Mouse (Mus musculus): ENCODE results near the gene Acot10. TPM values are rescaled to one million over a fixed set of nuclear protein-coding genes. Genes with fewer than 3 reads are reported as not detected.
"Not testable (repeated sequence)": the region's sequence is repeated elsewhere in the genome, so short reads cannot be mapped to it uniquely, and the experiment has no call there.

Gene Acot10
- polyA plus RNA-seq (2016; fragmentation: Nextera tagmentation; extraction: Ambion mirVana): 0.16 TPM in 1 of 2 replicates, not detected in the other

- 93% methylated on average over 10 of the region's 10 CpGs for WGBS
- Histone ChIP-seq H3K9me3 (replicated peaks) (no peaks in the 10 kb centered on the region), H3K27ac (replicated peaks) (no peak within 1 kb of the TSS), H3K36me3 (no peaks in the 10 kb centered on the region), H3K27me3 (ENCODE audit: low read depth, poor library complexity, severe bottlenecking) (no peaks in the 10 kb centered on the region), H3K4me3 (no peak within 1 kb of the TSS), H3K4me1 (no peaks in the 10 kb centered on the region)
- no peak for DNase-seq (ENCODE audit: low spot score)
These were observed at the start of gene Acot10 for GRCm38 (mm10) chr15:20666650-20667049. TSS of gene Acot10 (minus strand) at chr15:20666750.

GRCm38 (mm10) chr15:20711859-20712258 lies 45.3 kb upstream of the Acot10 start:
- Histone ChIP-seq H3K4me1 (peaks cover 5% of the 10 kb centered on the region; the same call in 1 of the 2 replicates), H3K27me3 (ENCODE audit: low read depth, poor library complexity, severe bottlenecking) (no peaks in the 10 kb centered on the region), H3K27ac (replicated peaks) (no peak overlapping the region), H3K4me3 (no peak overlapping the region), H3K9me3 (replicated peaks) (no peaks in the 10 kb centered on the region), H3K36me3 (no peaks in the 10 kb centered on the region)
- WGBS: 89% methylated on average over 4 of the region's 4 CpGs
- no peak for DNase-seq (ENCODE audit: low spot score)

DNA sequence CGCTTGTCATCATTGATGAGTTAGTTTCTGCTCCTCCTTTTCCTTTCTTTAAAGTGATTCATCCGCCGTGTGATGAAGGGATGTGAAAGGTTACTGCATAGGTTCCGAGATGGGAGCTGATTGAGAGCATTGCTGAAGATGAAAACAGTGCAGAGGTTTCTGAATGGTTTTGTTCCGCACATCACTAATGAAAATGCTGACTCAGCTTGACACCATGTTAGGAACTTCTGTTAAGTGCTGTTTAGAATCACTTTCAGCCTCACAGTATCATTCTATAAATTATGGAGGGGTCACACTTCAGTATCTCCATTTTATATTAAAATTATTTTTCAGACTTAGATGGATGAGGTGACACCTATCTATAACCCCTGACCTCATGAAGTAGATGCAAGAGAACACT lies 29.7 kb upstream of the Acot10 start:
- no peak for DNase-seq (ENCODE audit: low spot score)

DNA sequence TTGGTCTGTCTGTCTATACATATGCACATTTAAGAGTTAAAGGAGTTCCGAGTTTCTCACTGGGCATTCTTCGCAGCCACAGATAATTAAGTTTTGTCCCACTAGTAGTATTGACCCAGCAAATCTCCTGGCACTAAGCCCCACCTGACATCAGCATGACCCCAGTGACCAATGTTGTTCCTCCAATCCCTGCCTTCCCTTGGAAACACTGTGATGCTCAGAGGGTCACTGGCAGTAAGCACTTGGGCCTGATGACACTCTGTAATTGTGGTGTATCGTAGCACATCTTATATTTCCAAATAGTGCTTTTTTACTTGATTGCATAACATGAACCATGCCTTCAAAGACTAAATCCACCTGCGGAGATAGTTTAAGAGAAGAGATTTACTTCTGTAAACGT lies 17.6 kb upstream of the Acot10 start:
- H3K4me1 ChIP-seq: peaks cover 3% of the 10 kb centered on the region; the same call in 1 of the 2 replicates
- H3K4me3 ChIP-seq: no peak overlapping the region
- no peaks in the 10 kb centered on the region for H3K27me3 ChIP-seq (ENCODE audit: low read depth, poor library complexity, severe bottlenecking)
- WGBS: 74% methylated on average over 5 of the region's 5 CpGs
- DNase-seq (ENCODE audit: low spot score): no peak
- no peak overlapping the region for H3K27ac ChIP-seq (replicated peaks)
- H3K9me3 ChIP-seq (replicated peaks): no peaks in the 10 kb centered on the region
- H3K36me3 ChIP-seq: no peaks in the 10 kb centered on the region

More for the DNA sequence above, 29.7 kb upstream of the Acot10 start:
- Histone ChIP-seq H3K27ac (replicated peaks) (no peak overlapping the region), H3K36me3 (no peaks in the 10 kb centered on the region), H3K9me3 (replicated peaks) (no peaks in the 10 kb centered on the region), H3K27me3 (ENCODE audit: low read depth, poor library complexity, severe bottlenecking) (no peaks in the 10 kb centered on the region), H3K4me3 (no peak overlapping the region), H3K4me1 (no peaks in the 10 kb centered on the region)
- WGBS: 86% methylated on average over 5 of the region's 5 CpGs

DNA sequence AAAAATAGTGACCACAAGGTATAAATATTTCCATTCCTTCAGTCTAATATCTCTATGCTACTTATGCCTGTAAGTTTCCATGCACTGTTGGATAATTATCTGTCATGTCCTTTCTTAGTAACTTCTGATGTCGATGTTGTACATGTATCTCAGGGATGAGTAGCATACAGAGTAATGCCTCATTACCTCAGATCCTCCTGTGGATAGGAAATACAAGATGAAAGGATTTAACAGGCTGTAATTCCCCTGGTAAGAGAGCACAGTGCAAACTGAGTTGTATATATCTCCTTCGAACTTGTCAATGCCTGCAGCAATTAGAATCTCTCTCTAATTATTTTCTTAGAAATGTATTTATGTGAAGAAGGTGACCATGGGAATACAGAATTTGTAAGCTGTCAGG lies 16.2 kb upstream of the Acot10 start:
- no peaks in the 10 kb centered on the region for H3K9me3 ChIP-seq (replicated peaks)
- H3K4me3 ChIP-seq: no peak overlapping the region
- no peak for DNase-seq (ENCODE audit: low spot score)
- H3K27ac ChIP-seq (replicated peaks): no peak overlapping the region
- peaks cover 3% of the 10 kb centered on the region; the same call in 1 of the 2 replicates for H3K4me1 ChIP-seq
- WGBS: 88% methylated on average over 2 of the region's 2 CpGs
- no peaks in the 10 kb centered on the region for H3K27me3 ChIP-seq (ENCODE audit: low read depth, poor library complexity, severe bottlenecking)
- no peaks in the 10 kb centered on the region for H3K36me3 ChIP-seq

DNA sequence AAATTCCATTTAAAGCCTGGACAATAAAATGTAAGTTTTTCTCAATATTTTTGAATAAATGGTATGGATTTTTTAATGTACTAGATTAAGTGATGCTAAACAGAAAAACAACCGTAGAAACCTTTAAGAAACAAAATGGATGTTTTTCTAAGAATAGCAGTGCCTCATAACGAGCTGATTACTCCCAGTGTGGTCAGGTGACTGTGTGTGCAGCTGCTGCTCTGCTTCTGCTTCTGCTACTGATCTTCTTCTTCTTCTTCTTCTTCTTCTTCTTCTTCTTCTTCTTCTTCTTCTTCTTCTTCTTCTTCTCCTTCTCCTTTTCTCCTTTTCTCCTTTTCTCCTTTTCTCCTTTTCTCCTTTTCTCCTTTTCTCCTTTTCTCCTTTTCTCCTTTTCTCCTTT lies 3.0 kb upstream of the Acot10 start:
- not testable (repeated sequence) for H3K4me1 ChIP-seq; DNase-seq (ENCODE audit: low spot score); H3K27me3 ChIP-seq (ENCODE audit: low read depth, poor library complexity, severe bottlenecking); H3K36me3 ChIP-seq; H3K4me3 ChIP-seq; H3K27ac ChIP-seq (replicated peaks); H3K9me3 ChIP-seq (replicated peaks)
- WGBS: 72% methylated on average over 2 of the region's 2 CpGs

GRCm38 (mm10) chr15:20667989-20668388 lies 1.4 kb upstream of the Acot10 start:
- Histone ChIP-seq H3K9me3 (replicated peaks) (no peaks in the 10 kb centered on the region), H3K27me3 (ENCODE audit: low read depth, poor library complexity, severe bottlenecking) (no peaks in the 10 kb centered on the region), H3K4me1 (no peaks in the 10 kb centered on the region), H3K27ac (replicated peaks) (no peak overlapping the region), H3K36me3 (no peaks in the 10 kb centered on the region), H3K4me3 (no peak overlapping the region)
- no peak for DNase-seq (ENCODE audit: low spot score)
- 75% methylated on average over 1 of the region's 1 CpGs for WGBS

DNA sequence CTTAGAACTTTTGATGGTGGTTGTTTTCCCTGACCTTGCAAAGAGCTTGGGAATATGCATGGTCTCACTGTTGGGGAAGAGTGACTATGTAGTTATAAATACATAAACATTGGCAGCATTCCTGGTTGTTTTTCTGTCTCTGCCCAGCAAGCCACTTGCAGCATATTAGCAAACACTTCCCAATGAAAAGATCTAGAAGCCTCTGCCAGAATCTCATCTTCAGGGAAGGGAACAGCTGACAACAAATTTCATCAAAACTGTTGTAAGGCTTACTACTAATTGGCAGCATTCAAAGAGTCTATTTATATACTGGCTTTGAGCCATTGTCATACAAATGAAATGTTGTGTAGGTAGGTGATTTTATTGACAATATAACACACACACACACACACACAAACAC lies 800 bp upstream of the Acot10 start:
- no peak overlapping the region for H3K27ac ChIP-seq (replicated peaks)
- no peaks in the 10 kb centered on the region for H3K9me3 ChIP-seq (replicated peaks)
- H3K4me1 ChIP-seq: no peaks in the 10 kb centered on the region
- H3K27me3 ChIP-seq (ENCODE audit: low read depth, poor library complexity, severe bottlenecking): no peaks in the 10 kb centered on the region
- no peaks in the 10 kb centered on the region for H3K36me3 ChIP-seq
- no peak overlapping the region for H3K4me3 ChIP-seq
- DNase-seq (ENCODE audit: low spot score): no peak

- no peak overlapping the region for H3K27ac ChIP-seq (replicated peaks)
- DNase-seq (ENCODE audit: low spot score): no peak
These were observed 6.3 kb downstream of the Acot10 start for GRCm38 (mm10) chr15:20660221-20660620.

DNA sequence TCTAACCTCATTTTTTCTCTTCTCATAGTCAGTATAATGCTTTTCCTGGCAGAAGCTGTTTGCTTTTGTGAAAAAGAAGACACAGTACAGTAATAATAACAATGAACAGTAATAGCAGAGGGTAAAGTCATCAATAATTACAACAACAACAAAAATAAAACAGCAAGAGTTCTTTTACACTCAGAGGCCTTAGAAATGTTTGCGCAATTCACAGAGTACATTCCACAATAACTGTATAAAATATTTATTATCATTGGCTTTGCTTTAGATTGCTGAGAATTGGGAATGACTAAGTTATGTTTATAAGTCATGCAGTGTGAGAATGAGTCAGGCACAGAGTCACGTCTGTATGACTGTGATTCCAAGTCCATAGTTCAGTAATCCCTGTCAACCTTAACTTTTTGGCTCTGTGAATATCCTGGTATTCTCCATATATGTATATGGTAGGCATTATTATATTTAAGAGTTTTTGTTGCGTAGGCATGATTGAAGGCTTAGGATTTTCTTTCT lies 23.6 kb downstream of the Acot10 start:
- Histone ChIP-seq H3K36me3 (no peaks in the 10 kb centered on the region), H3K27ac (replicated peaks) (no peak overlapping the region), H3K9me3 (replicated peaks) (no peaks in the 10 kb centered on the region), H3K4me1 (no peaks in the 10 kb centered on the region), H3K27me3 (ENCODE audit: low read depth, poor library complexity, severe bottlenecking) (no peaks in the 10 kb centered on the region), H3K4me3 (no peak overlapping the region)
- 89% methylated on average over 3 of the region's 3 CpGs for WGBS
- DNase-seq (ENCODE audit: low spot score): no peak

More at GRCm38 (mm10) chr15:20660221-20660620, 6.3 kb downstream of the Acot10 start:
- Histone ChIP-seq H3K4me3 (no peak overlapping the region), H3K9me3 (replicated peaks) (no peaks in the 10 kb centered on the region), H3K36me3 (no peaks in the 10 kb centered on the region), H3K27me3 (ENCODE audit: low read depth, poor library complexity, severe bottlenecking) (no peaks in the 10 kb centered on the region), H3K4me1 (no peaks in the 10 kb centered on the region)
- 83% methylated on average over 2 of the region's 2 CpGs for WGBS

- DNase-seq (ENCODE audit: low spot score): no peak
- H3K27me3 ChIP-seq (ENCODE audit: low read depth, poor library complexity, severe bottlenecking): no peaks in the 10 kb centered on the region
- H3K4me1 ChIP-seq: no peaks in the 10 kb centered on the region
- H3K36me3 ChIP-seq: no peaks in the 10 kb centered on the region
- H3K27ac ChIP-seq (replicated peaks): no peak overlapping the region
- H3K4me3 ChIP-seq: no peak overlapping the region
- 92% methylated on average over 2 of the region's 2 CpGs for WGBS
- no peaks in the 10 kb centered on the region for H3K9me3 ChIP-seq (replicated peaks)
These were observed 27.4 kb downstream of the Acot10 start for GRCm38 (mm10) chr15:20639155-20639554.

- no peak for DNase-seq (ENCODE audit: low spot score)
- Histone ChIP-seq H3K4me3 (no peak overlapping the region), H3K9me3 (replicated peaks) (no peaks in the 10 kb centered on the region), H3K27ac (replicated peaks) (no peak overlapping the region), H3K27me3 (ENCODE audit: low read depth, poor library complexity, severe bottlenecking) (no peaks in the 10 kb centered on the region), H3K36me3 (no peaks in the 10 kb centered on the region), H3K4me1 (no peaks in the 10 kb centered on the region)
- 88% methylated on average over 2 of the region's 2 CpGs for WGBS
These were observed 32.0 kb downstream of the Acot10 start for GRCm38 (mm10) chr15:20634593-20634992.

Data from midbrain, embryonic 10.5 days (tissue).